Mouse (Mus musculus): ENCODE results near the gene Lama2. TPM values are rescaled to one million over a fixed set of nuclear protein-coding genes. Genes with fewer than 3 reads are reported as not detected.

Lama2 gene
- total and polyA plus RNA-seq, 3 experiments, result not detected

DNA sequence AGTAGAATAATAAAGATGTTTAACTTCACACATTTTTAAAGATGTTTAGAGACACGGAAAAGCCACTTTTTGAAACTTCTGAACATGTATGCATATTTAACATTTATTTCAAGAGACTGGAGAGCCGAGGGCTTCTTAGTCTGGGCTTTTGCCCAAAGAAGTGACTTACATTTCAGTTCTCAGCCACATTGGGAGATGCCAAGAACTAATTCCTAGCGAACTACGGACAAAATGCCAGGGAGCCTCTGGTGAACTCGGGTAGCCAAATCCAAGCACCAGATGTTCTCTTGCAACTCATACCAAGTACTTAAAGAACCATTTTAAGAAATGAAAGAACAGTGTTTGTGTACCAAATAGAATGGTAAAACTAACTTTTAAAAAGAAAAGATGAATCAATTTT lies 495.8 kb downstream of the Lama2 start:
- no peaks in the 10 kb centered on the region; a peak in 1 of 4 replicates for H3K27me3 ChIP-seq (ENCODE audit: control insufficient read depth in 1 of 2, insufficient read depth in 2 of 2, low read length in 2 of 2)
- no peaks in the 10 kb centered on the region for H3K4me1 ChIP-seq (ENCODE audit: control insufficient read depth in 1 of 2, insufficient read depth in 2 of 2, low read length in 2 of 2)
- no peak overlapping the region for H3K27ac ChIP-seq (ENCODE audit: control insufficient read depth, low read depth, low read length)
- no peak overlapping the region for H3K9ac ChIP-seq (ENCODE audit: control insufficient read depth, low read depth, low read length, poor library complexity, severe bottlenecking)
- H3K9me3 ChIP-seq (replicated peaks; ENCODE audit: insufficient read depth, low read length), result no peaks in the 10 kb centered on the region
- H3K79me2 ChIP-seq (ENCODE audit: control insufficient read depth, insufficient read depth, low read length, poor library complexity), result no peaks in the 10 kb centered on the region
- H3K36me3 ChIP-seq (ENCODE audit: control insufficient read depth in 1 of 2, insufficient read depth in 2 of 2, low read length in 2 of 2), result no peaks in the 10 kb centered on the region
- no peak for TF ChIP-seq JUND (IDR thresholded peaks at IDR 0.05; ENCODE audit: low read depth, low read length)
- H3K4me3 ChIP-seq (ENCODE audit: control insufficient read depth in 1 of 2, insufficient read depth in 1 of 2, low read depth in 2 of 2, low read length in 2 of 2), result no peak overlapping the region
- DNase-seq (ENCODE audit: low read depth, low spot score), result no peak

DNA sequence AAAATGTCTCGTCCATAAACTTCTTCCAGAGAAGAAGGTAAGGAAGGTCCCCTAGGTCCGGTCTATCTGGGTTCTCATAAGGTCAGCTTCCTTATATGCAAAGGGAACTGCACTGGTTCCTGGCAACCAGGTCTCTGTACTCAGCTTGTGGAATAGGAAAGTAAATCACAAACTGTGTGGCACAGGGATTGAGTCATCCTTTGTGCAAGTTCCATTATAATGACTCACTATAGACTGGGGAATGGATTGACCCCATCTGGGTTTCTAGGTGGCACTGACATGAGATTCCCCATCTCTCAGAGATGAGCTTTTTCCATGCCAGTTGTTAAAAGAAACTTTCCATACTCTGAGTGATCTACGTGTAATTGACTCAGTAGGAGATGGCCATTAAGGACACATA lies 501.7 kb downstream of the Lama2 start:
- Histone ChIP-seq H3K9ac (ENCODE audit: control insufficient read depth, low read depth, low read length, poor library complexity, severe bottlenecking) (no peak overlapping the region), H3K79me2 (ENCODE audit: control insufficient read depth, insufficient read depth, low read length, poor library complexity) (no peaks in the 10 kb centered on the region), H3K4me3 (ENCODE audit: control insufficient read depth in 1 of 2, insufficient read depth in 1 of 2, low read depth in 2 of 2, low read length in 2 of 2) (no peak overlapping the region), H3K9me3 (replicated peaks; ENCODE audit: insufficient read depth, low read length) (no peaks in the 10 kb centered on the region), H3K4me1 (ENCODE audit: control insufficient read depth in 1 of 2, insufficient read depth in 2 of 2, low read length in 2 of 2) (no peaks in the 10 kb centered on the region), H3K27ac (ENCODE audit: control insufficient read depth, low read depth, low read length) (no peak overlapping the region), H3K36me3 (ENCODE audit: control insufficient read depth in 1 of 2, insufficient read depth in 2 of 2, low read length in 2 of 2) (no peaks in the 10 kb centered on the region), H3K27me3 (ENCODE audit: control insufficient read depth in 1 of 2, insufficient read depth in 2 of 2, low read length in 2 of 2) (no peaks in the 10 kb centered on the region)
- TF ChIP-seq ZNF384 (IDR thresholded peaks at IDR 0.05; ENCODE audit: low read depth, low read length) (no peak), POLR2AphosphoS2 (IDR thresholded peaks at IDR 0.05; ENCODE audit: low read length) (no peak), ZC3H11A (IDR thresholded peaks at IDR 0.05; ENCODE audit: low read depth, low read length) (no peak), TBP (IDR thresholded peaks at IDR 0.05; ENCODE audit: low read depth, low read length) (no peak), EP300 (IDR thresholded peaks at IDR 0.05; ENCODE audit: low read depth in 1 of 2, low read length in 2 of 2) (no peak), KAT2A (conservative IDR thresholded peaks at IDR 0.05; ENCODE audit: low read depth, low read length) (no peak), ZKSCAN1 (IDR thresholded peaks at IDR 0.05; ENCODE audit: low read depth, low read length) (no peak), CHD2 (IDR thresholded peaks at IDR 0.05; ENCODE audit: low read length) (no peak), MAX (IDR thresholded peaks at IDR 0.05; ENCODE audit: low read length) (no peak), NELFE (IDR thresholded peaks at IDR 0.05; ENCODE audit: low read depth, low read length) (no peak), TCF12 (IDR thresholded peaks at IDR 0.05; ENCODE audit: low read depth, low read length) (no peak), E2F4 (IDR thresholded peaks at IDR 0.05; ENCODE audit: borderline replicate concordance, low read depth, low read length) (no peak), USF1 (IDR thresholded peaks at IDR 0.05; ENCODE audit: low read depth, low read length) (no peak)
- DNase-seq (ENCODE audit: low read depth, low spot score), result no peak

DNA sequence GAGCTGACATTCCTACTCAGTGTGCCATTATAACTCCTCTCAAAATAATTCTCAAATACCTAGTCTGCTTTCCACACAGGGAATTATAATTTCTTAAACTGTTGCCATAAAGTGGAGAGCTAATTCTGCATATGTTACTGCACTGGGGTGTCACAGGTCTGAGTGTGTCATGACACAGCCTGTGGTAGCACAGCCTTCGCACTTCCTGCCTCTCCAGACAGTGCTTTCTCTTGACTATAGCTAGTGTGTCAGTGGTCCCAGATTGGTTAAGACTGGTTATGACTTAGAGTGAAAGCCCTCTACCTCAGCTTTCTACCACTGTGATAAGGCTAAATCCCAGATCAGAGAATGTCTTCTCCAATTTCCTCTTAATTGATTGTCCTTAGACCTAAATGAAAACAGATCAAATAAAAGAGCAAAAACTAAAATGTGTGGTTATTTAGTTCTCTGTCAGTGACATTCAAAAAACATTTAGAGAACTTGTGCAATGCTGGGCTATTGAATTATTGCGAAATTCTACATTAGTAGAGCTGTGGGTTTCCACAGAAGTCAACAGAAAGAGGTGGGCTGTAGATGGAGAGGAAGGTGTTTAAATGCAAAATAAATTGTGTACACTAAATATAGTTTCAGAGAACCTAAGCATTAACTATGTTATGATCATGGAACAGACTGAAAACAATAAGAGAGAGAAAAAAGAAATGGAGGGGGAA lies 502.5 kb downstream of the Lama2 start:
- no peak overlapping the region for H3K4me3 ChIP-seq (ENCODE audit: control insufficient read depth in 1 of 2, insufficient read depth in 1 of 2, low read depth in 2 of 2, low read length in 2 of 2)
- no peaks in the 10 kb centered on the region for H3K36me3 ChIP-seq (ENCODE audit: control insufficient read depth in 1 of 2, insufficient read depth in 2 of 2, low read length in 2 of 2)
- no peak overlapping the region for H3K27ac ChIP-seq (ENCODE audit: control insufficient read depth, low read depth, low read length)
- H3K79me2 ChIP-seq (ENCODE audit: control insufficient read depth, insufficient read depth, low read length, poor library complexity), result no peaks in the 10 kb centered on the region
- H3K27me3 ChIP-seq (ENCODE audit: control insufficient read depth in 1 of 2, insufficient read depth in 2 of 2, low read length in 2 of 2), result no peaks in the 10 kb centered on the region
- H3K4me1 ChIP-seq (ENCODE audit: control insufficient read depth in 1 of 2, insufficient read depth in 2 of 2, low read length in 2 of 2), result no peaks in the 10 kb centered on the region
- H3K9ac ChIP-seq (ENCODE audit: control insufficient read depth, low read depth, low read length, poor library complexity, severe bottlenecking), result no peak overlapping the region
- no peak for DNase-seq (ENCODE audit: low read depth, low spot score)
- no peaks in the 10 kb centered on the region for H3K9me3 ChIP-seq (replicated peaks; ENCODE audit: insufficient read depth, low read length)
- no peak for TF ChIP-seq MYB (IDR thresholded peaks at IDR 0.05; ENCODE audit: low read depth, low read length)

Measured in MEL (cell line).